In genomic region chr5:140826796-140827195, GRCm38 (mm10) we compare ENCODE assay signal across 9 mouse cellular contexts. TPM values are rescaled to one million over a fixed set of nuclear protein-coding genes. Genes with fewer than 3 reads are reported as not detected.
A peak's percentile ranks its signal among the peaks of the same experiment; 100 is the strongest.
DNase-seq lines count a peak whose midpoint lies in the region; ATAC-seq and TF ChIP-seq lines count a peak whose summit lies in the region.
"Had no signal": no experiment of that assay in that cellular context is flagged by ENCODE, and none has a peak within 500 bp of the region (broad histone marks: within the 10 kb centered on the region; RNA-seq: fewer than 3 reads in every experiment).

No protein-coding gene starts in this region.

- no peak overlapping the region for H3K4me3 ChIP-seq in intestine, embryonic 15.5 days (replicated peaks)
- H3K4me3 ChIP-seq in intestine, postnatal 0 days (ENCODE audit: low read depth, low read length): no peak overlapping the region
- no peak overlapping the region for H3K4me3 ChIP-seq in testis, adult 2 months (ENCODE audit: control insufficient read depth, low read depth, low read length)

- H3K9me3 ChIP-seq in intestine, embryonic 15.5 days: no peaks in the 10 kb centered on the region
- H3K9me3 ChIP-seq in intestine, postnatal 0 days (ENCODE audit: control insufficient read depth): no peaks in the 10 kb centered on the region

- H3K27ac ChIP-seq in intestine, embryonic 15.5 days: 0 out of 2 replicates have a peak overlapping the region, but pooled peaks have one; percentile 27
- no peak overlapping the region for H3K27ac ChIP-seq in intestine, postnatal 0 days (ENCODE audit: low read depth, low read length)
- peak overlapping the region; percentile 7; the same call in 1 of the 2 replicates for H3K27ac ChIP-seq in testis, adult 2 months (ENCODE audit: control insufficient read depth, insufficient read depth, low read depth, low read length)

- ATAC-seq in intestine, embryonic 15.5 days: no peak
- no peak for ATAC-seq in intestine, postnatal 0 days
- no peak for ATAC-seq in monocyte, adult 5-6 weeks (replicated peaks; ENCODE audit: insufficient number of reproducible peaks, low FRiP score, low TSS enrichment, poor library complexity, severe bottlenecking)

- no peak for TF ChIP-seq POLR2A in testis, adult 2 months (IDR thresholded peaks at IDR 0.05; ENCODE audit: control insufficient read depth, low read depth, low read length)

- H3K27me3 ChIP-seq in intestine, embryonic 15.5 days (replicated peaks): no peaks in the 10 kb centered on the region
- H3K27me3 ChIP-seq in intestine, postnatal 0 days (replicated peaks; ENCODE audit: control insufficient read depth, insufficient read depth, low read length): no peaks in the 10 kb centered on the region
- H3K27me3 ChIP-seq in testis, adult 2 months (ENCODE audit: control insufficient read depth, insufficient read depth, low read length): no peaks in the 10 kb centered on the region

- 33% methylated on average over 1 of the region's 1 CpGs for WGBS in intestine, embryonic 15.5 days
- WGBS in intestine, postnatal 0 days: 62% methylated on average over 1 of the region's 1 CpGs

- H3K4me1 ChIP-seq in intestine, embryonic 15.5 days (replicated peaks): peaks cover 23% of the 10 kb centered on the region; the same call in 1 of the 2 replicates
- 0 out of 2 replicates have a peak, but pooled peaks cover 3% of the 10 kb centered on the region for H3K4me1 ChIP-seq in intestine, postnatal 0 days (replicated peaks; ENCODE audit: control insufficient read depth, insufficient read depth, low read length)
- peaks cover 10% of the 10 kb centered on the region for H3K4me1 ChIP-seq in testis, adult 2 months (ENCODE audit: control insufficient read depth, insufficient read depth, low read length)

- no peaks in the 10 kb centered on the region for H3K36me3 ChIP-seq in intestine, embryonic 15.5 days
- no peaks in the 10 kb centered on the region for H3K36me3 ChIP-seq in intestine, postnatal 0 days (ENCODE audit: control insufficient read depth, insufficient read depth)
- no peaks in the 10 kb centered on the region for H3K36me3 ChIP-seq in testis, adult 2 months (ENCODE audit: control insufficient read depth, insufficient read depth, low read length)

- no peak for DNase-seq in testis, postnatal 10 days (ENCODE audit: low spot score)
- DNase-seq in kidney, postnatal 36 days: peak; percentile 48 to 57
- DNase-seq in left cerebral cortex, adult 18-20 months (ENCODE audit: low spot score in 2 of 2): no peak
- DNase-seq: gastrocnemius, postnatal 10 days; thymus, adult 18-20 months had no signal

- no peak overlapping the region for H3K9ac ChIP-seq in intestine, embryonic 15.5 days
- H3K9ac ChIP-seq in intestine, postnatal 0 days (ENCODE audit: low read depth, low read length): no peak overlapping the region

- 0 out of 2 replicates have a peak overlapping the region, but pooled peaks have one; percentile 14 for H3K4me2 ChIP-seq in intestine, embryonic 15.5 days (replicated peaks)
- no peak overlapping the region for H3K4me2 ChIP-seq in intestine, postnatal 0 days (replicated peaks; ENCODE audit: low read depth)

- no peak for TF ChIP-seq CTCF in intestine, postnatal 0 days (IDR thresholded peaks at IDR 0.05; ENCODE audit: low read depth)
- TF ChIP-seq CTCF in testis, adult 2 months (IDR thresholded peaks at IDR 0.05; ENCODE audit: control insufficient read depth, insufficient read depth, insufficient replicate concordance, low read depth, low read length): no peak

RNA-seq across cellular contexts. Expression of gene Gna12, which starts 3.4 kb away (rescaled TPM):
- 29.5 and 37.8 TPM in 2 replicates for polyA plus RNA-seq in intestine, embryonic 15.5 days (2015; fragmentation: Nextera tagmentation; extraction: Ambion mirVana)
- polyA plus RNA-seq in intestine, postnatal 0 days (2015; fragmentation: Nextera tagmentation; extraction: Ambion mirVana): 13.8 and 14.4 TPM in 2 replicates
- 36.2 and 37.4 TPM in 2 replicates for polyA plus RNA-seq in testis, adult 2 months (2012; rRNA removed)
- 10.1 to 11.7 TPM (median 10.6 TPM) in 3 replicates for total RNA-seq in monocyte, adult 5-6 weeks (2017)
- total RNA-seq in left cerebral cortex, adult 18-20 months (2021): 10 to 100 TPM; 61.3 to 71.0 TPM

Comparison
In these comparisons a context has a peak if more than half of its experiments do, and no peak if none do; other contexts are left out.
1. DNase-seq: peak in kidney, postnatal 36 days (2 of 2); none in testis, postnatal 10 days (single experiment) and left cerebral cortex, adult 18-20 months (0 of 2).